Mouse (Mus musculus): ENCODE measurements around the gene Svs4.
"Not testable (repeated sequence)": the region's sequence is repeated elsewhere in the genome, so short reads cannot be mapped to it uniquely, and the experiment has no call there.

The Svs4 gene

DNA sequence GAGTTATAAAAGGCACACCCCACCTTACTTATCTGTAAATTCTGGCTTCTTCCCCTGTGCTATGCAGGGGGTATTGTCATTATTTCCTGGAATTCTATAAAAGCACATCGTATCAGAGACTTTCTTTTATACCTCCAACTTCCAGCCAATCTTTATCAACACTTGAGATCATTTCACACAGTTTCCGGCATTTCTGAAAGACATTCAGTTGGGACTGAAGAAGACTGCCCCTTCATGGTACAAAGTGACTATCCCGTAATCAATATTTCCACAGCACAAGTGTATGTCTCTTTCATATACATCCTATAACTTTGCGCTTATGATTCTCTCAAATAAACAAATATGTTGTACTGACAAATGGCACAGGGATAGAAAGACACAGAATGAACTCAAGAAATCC is at the start of gene Svs4:
Gene Svs4, minus strand, starts transcription at position 101 of the 400 bp plus-strand sequence.
- DNase-seq = no peak

GRCm38 (mm10) chr2:164320983-164321382 is 42.7 kb upstream of the Svs4 start:
- DNase-seq = no peak

GRCm38 (mm10) chr2:164316451-164316850 is 38.2 kb upstream of the Svs4 start, which contains the start of gene Svs6:
TSS of gene Svs6 (plus strand) at chr2:164316751.
- not testable (repeated sequence) for DNase-seq

- DNase-seq = not testable (repeated sequence)
These were observed 37.2 kb upstream of the Svs4 start for GRCm38 (mm10) chr2:164315460-164315859.

DNA sequence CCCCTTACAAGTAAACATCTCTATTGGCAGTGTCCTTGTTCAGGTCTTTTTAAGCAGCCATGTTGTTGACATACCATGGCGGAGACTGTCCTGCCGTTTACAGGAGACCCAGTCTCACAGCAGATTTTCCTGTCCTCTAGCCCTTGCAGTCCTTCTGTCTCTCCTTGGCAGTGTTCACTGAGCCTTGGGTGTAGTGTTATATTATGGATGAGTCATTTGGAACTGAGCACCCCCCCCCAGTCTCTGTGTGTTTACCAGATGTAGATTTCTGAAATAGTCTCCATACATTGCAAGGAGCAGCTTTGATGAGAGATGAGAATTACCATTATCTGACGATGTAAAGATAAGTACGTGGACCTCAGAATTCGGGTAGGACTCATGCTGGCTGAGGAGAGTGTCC is 34.3 kb upstream of the Svs4 start:
- DNase-seq = no peak

DNA sequence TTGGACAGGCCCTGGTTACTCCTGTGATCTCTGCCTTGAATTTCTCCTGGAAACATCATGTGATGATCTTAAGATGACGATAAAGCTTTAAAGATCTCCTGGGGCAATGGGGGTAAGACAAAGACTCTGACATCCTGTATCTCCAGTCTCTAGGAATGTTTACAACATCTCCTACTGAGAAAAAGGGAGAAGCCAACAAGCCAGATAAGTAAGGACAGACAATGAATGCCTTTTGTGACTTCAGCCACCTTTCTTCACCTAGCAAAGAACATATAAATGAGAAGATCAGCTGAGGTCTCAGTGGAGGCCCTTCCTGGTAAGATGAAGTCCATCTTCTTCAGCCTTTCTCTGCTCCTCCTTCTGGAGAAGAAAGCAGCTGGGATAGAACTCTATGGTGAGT is 10.7 kb upstream of the Svs4 start, which contains the start of gene Svs3a:
Gene Svs3a, plus strand, starts transcription at position 301 of the 400 bp plus-strand sequence.
- DNase-seq = not testable (repeated sequence)

DNA sequence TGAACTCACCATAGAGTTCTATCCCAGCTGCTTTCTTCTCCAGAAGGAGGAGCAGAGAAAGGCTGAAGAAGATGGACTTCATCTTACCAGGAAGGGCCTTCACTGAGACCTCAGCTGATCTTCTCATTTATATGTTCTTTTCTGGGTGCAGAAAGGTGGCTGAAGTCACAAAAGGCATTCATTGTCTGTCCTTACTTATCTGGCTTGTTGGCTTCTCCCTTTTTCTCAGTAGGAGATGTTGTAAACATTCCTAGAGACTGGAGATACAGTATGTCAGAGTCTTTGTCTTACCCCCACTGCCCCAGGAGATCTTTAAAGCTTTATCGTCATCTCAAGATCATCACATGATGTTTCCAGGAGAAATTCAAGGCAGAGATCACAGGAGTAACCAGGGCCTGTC is 21.7 kb downstream of the Svs4 start, which contains the start of gene Svs3b:
Gene Svs3b, minus strand, starts transcription at position 101 of the 400 bp plus-strand sequence.
- not testable (repeated sequence) for DNase-seq

DNA sequence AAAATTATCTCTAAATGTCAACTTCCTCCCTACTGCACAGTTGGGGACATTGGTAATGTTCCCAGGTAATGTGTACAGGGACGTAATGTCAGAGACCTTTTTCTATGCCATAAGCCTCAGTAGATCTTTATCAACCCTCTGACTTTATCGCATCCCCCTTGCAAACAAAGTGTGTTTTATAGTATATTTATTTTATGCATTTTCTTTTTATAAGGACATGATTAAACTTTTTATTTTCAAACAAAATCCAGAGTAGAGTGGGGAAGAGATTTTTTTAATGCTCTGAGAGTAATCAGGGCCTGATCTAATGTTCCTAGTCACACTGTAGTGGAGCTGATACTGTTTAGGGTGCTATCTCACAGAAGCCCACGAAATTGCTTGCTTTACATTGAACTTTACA is 39.9 kb downstream of the Svs4 start, which contains the start of gene Svs2:
Gene Svs2, minus strand, starts transcription at position 101 of the 400 bp plus-strand sequence.
- DNase-seq = no peak

DNA sequence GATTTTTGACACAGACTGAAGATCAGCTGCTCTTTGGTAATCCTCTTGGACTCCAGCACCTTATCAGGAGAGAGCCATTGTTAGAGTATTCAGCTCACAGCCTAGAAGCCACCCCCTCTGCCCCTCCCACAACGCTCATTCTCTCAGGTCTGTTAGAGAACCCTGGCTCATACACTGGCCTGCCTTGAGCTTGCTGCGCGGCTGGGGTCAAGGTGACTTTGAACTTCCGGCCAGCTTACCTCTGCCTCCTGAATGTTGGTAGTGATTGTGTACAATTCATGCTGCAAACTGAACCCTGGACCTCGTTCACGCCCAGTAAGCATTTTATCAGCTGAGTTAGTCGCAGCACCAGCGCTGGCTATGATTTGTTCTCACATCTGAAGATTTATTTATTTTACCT is 45.6 kb downstream of the Svs4 start:
- no peak for DNase-seq

DNA sequence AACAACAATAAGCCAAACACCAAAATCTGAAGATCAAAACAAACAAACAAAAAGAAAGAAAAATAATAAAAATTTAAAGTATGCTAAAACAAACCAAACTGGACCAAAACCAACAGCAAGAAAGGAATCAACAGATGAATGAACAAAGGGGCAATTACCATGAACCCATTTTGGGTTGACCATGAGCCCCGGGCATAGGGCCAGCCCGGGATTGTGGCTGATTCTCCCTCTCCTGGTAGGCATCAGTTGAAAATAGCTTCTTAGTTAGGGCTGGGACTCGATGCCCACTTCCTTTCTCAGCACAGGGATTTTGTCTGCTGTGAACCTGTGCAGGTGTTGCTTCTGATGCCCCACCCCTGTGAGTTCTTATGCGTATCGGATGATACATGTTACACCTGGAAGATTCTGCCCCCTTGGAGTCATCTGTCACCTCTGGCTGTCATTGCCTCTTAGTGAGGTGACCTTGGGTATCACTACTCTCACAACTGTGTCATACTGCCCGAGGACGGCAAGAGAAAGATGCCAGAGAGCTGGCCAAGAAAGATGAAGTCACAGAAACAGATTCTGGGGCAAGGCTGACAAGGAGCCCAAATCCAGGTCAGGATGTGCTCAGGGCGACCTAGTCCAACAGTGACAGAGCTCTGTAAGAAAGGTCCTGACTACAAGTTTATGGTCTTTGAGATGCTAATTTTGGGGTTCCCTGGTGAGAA is 49.7 kb downstream of the Svs4 start:
- DNase-seq = no peak

Measured in embryo, embryonic 11 days (tissue).